Mouse (Mus musculus) lung, postnatal 25 days (tissue): ENCODE measurements at regions not wholly inside any gene's neighbourhood (a gene's known extent, or its start where the extent isn't known, plus 50 kb on each side); places are given as distances from the start of the nearest gene placed in this dataset.
A peak's percentile ranks its signal among the peaks of the same experiment; 100 is the strongest.

Experiments used
- DNase-seq: peaks from one replicate; pipeline ENCODE4 v3.0.0; 2022; ENCODE audit warnings: low spot score

- peak; percentile 35 for DNase-seq
Observed at GRCm38 (mm10) chr13:63699624-63700023, 115.4 kb upstream of the Ercc6l2 start.

GRCm38 (mm10) chr13:63700747-63701146 is 114.3 kb upstream of the Ercc6l2 start:
- DNase-seq: peak; percentile 21

- no peak for DNase-seq
Observed at GRCm38 (mm10) chr13:63701199-63702175, 113.6 kb upstream of the Ercc6l2 start.

GRCm38 (mm10) chr13:63708567-63708966 is 106.5 kb upstream of the Ercc6l2 start:
- no peak for DNase-seq

GRCm38 (mm10) chr13:63713137-63713536 is 101.9 kb upstream of the Ercc6l2 start:
- no peak for DNase-seq

- DNase-seq: no peak
Observed at GRCm38 (mm10) chr13:63716498-63716897, 98.5 kb upstream of the Ercc6l2 start.

GRCm38 (mm10) chr13:63717249-63717648 is 97.8 kb upstream of the Ercc6l2 start:
- DNase-seq: peak; percentile 59

GRCm38 (mm10) chr13:63718782-63719181 is 96.3 kb upstream of the Ercc6l2 start:
- DNase-seq: no peak

- peak; percentile 83 for DNase-seq
Observed at GRCm38 (mm10) chr13:63719351-63720207, 95.5 kb upstream of the Ercc6l2 start.

GRCm38 (mm10) chr13:63720610-63721009 is 94.4 kb upstream of the Ercc6l2 start:
- no peak for DNase-seq

- peak; percentile 32 for DNase-seq
Observed at GRCm38 (mm10) chr13:63721011-63721625, 93.9 kb upstream of the Ercc6l2 start.

GRCm38 (mm10) chr13:63724293-63724692 is 90.7 kb upstream of the Ercc6l2 start:
- DNase-seq: peak; percentile 42

- DNase-seq: peak; percentile 26
Observed at GRCm38 (mm10) chr13:63724843-63725582, 90.0 kb upstream of the Ercc6l2 start.

GRCm38 (mm10) chr13:63726035-63726434 is 89.0 kb upstream of the Ercc6l2 start:
- DNase-seq: no peak

- DNase-seq: no peak
Observed at GRCm38 (mm10) chr13:63726509-63726908, 88.5 kb upstream of the Ercc6l2 start.

- DNase-seq: no peak
Observed at GRCm38 (mm10) chr13:63735739-63736138, 79.3 kb upstream of the Ercc6l2 start.

GRCm38 (mm10) chr13:63741879-63742278 is 73.2 kb upstream of the Ercc6l2 start:
- DNase-seq: no peak

- DNase-seq: no peak
Observed at GRCm38 (mm10) chr13:63748788-63749187, 66.3 kb upstream of the Ercc6l2 start.

- DNase-seq: peak; percentile 42
Observed at GRCm38 (mm10) chr13:63749997-63750396, 65.0 kb upstream of the Ercc6l2 start.

- no peak for DNase-seq
Observed at GRCm38 (mm10) chr13:63751196-63751595, 63.8 kb upstream of the Ercc6l2 start.

- no peak for DNase-seq
Observed at GRCm38 (mm10) chr13:63757061-63757460, 58.0 kb upstream of the Ercc6l2 start.
